Mouse (Mus musculus): Measurements from ENCODE around the gene Tmem11. TPM values are rescaled to one million over a fixed set of nuclear protein-coding genes. Genes with fewer than 3 reads are reported as not detected.
A peak's percentile ranks its signal among the peaks of the same experiment; 100 is the strongest.

The Tmem11 gene
- 10 to 100 TPM; 28.5 to 28.7 TPM for total RNA-seq (2021)

- DNase-seq (ENCODE audit: low spot score in 2 of 2) = peak; percentile 97 to 99
- intact Hi-C loops (cut with DNase I) = loop anchor here (1.0 to 5.0 kb wide), 5 partner anchors 34 to 181 kb away; partner anchors contain the start of genes Dhrs7b, Flii, Llgl1 and Smcr8
Observed at GRCm38 (mm10) chr11:60878675-60879294, at the start of gene Tmem11. Gene Tmem11, minus strand, starts transcription at chr11:60879272.

GRCm38 (mm10) chr11:60927264-60927663, 48.2 kb upstream of the Tmem11 start:
- intact Hi-C loops (cut with DNase I) = loop anchor here (1.0 to 2.0 kb wide), 2 partner anchors 116 to 164 kb away; no protein-coding TSS in a partner anchor
- DNase-seq (ENCODE audit: low spot score in 2 of 2) = peak; percentile 90 to 96

GRCm38 (mm10) chr11:60924981-60925380, 45.9 kb upstream of the Tmem11 start:
- no peak for DNase-seq (ENCODE audit: low spot score in 2 of 2)
- intact Hi-C loops (cut with DNase I) = no loop called here

GRCm38 (mm10) chr11:60924498-60924897, 45.4 kb upstream of the Tmem11 start:
- intact Hi-C loops (cut with DNase I) = no loop called here
- no peak for DNase-seq (ENCODE audit: low spot score in 2 of 2)

GRCm38 (mm10) chr11:60922964-60923363, 43.9 kb upstream of the Tmem11 start:
- DNase-seq (ENCODE audit: low spot score in 2 of 2) = no peak
- intact Hi-C loops (cut with DNase I) = no loop called here

- intact Hi-C loops (cut with DNase I) = no loop called here
- no peak for DNase-seq (ENCODE audit: low spot score in 2 of 2)
Observed at GRCm38 (mm10) chr11:60922195-60922594, 43.1 kb upstream of the Tmem11 start.

GRCm38 (mm10) chr11:60920021-60920420, 40.9 kb upstream of the Tmem11 start:
- DNase-seq (ENCODE audit: low spot score in 2 of 2) = no peak
- intact Hi-C loops (cut with DNase I) = no loop called here

GRCm38 (mm10) chr11:60915201-60915600, 36.1 kb upstream of the Tmem11 start:
- no peak for DNase-seq (ENCODE audit: low spot score in 2 of 2)
- intact Hi-C loops (cut with DNase I) = no loop called here

GRCm38 (mm10) chr11:60914491-60914890, 35.4 kb upstream of the Tmem11 start, which contains the start of gene Natd1:
Gene Natd1, minus strand, starts transcription at chr11:60914750.
- DNase-seq (ENCODE audit: low spot score in 2 of 2) = peak in 1 of 2 experiments; percentile 6
- intact Hi-C loops (cut with DNase I) = no loop called here

GRCm38 (mm10) chr11:60913301-60914196, 34.5 kb upstream of the Tmem11 start:
- intact Hi-C loops (cut with DNase I) = loop anchor here (2.0 kb wide), 1 partner anchor 35 kb away; the partner anchor contains the start of gene Tmem11
- peak; percentile 91 to 94 for DNase-seq (ENCODE audit: low spot score in 2 of 2)

- no peak for DNase-seq (ENCODE audit: low spot score in 2 of 2)
- intact Hi-C loops (cut with DNase I) = loop anchor here (2.0 kb wide), 1 partner anchor 34 kb away; the partner anchor contains the start of gene Tmem11
Observed at GRCm38 (mm10) chr11:60912525-60912973, 33.5 kb upstream of the Tmem11 start.

GRCm38 (mm10) chr11:60909626-60910025, 30.6 kb upstream of the Tmem11 start:
- DNase-seq (ENCODE audit: low spot score in 2 of 2) = no peak
- intact Hi-C loops (cut with DNase I) = no loop called here

- no peak for DNase-seq (ENCODE audit: low spot score in 2 of 2)
- intact Hi-C loops (cut with DNase I) = no loop called here
Observed at GRCm38 (mm10) chr11:60908073-60908472, 29.0 kb upstream of the Tmem11 start.

GRCm38 (mm10) chr11:60906449-60906848, 27.4 kb upstream of the Tmem11 start:
- no peak for DNase-seq (ENCODE audit: low spot score in 2 of 2)
- intact Hi-C loops (cut with DNase I) = no loop called here

GRCm38 (mm10) chr11:60905407-60906120, 26.5 kb upstream of the Tmem11 start:
- intact Hi-C loops (cut with DNase I) = no loop called here

GRCm38 (mm10) chr11:60903661-60904061, 24.6 kb upstream of the Tmem11 start:
- intact Hi-C loops (cut with DNase I) = no loop called here
- DNase-seq (ENCODE audit: low spot score in 2 of 2) = no peak

More at GRCm38 (mm10) chr11:60905407-60906120, 26.5 kb upstream of the Tmem11 start:
- no peak for DNase-seq (ENCODE audit: low spot score in 2 of 2)

GRCm38 (mm10) chr11:60902486-60902885, 23.4 kb upstream of the Tmem11 start:
- intact Hi-C loops (cut with DNase I) = no loop called here

GRCm38 (mm10) chr11:60902001-60902400, 22.9 kb upstream of the Tmem11 start:
- intact Hi-C loops (cut with DNase I) = no loop called here
- no peak for DNase-seq (ENCODE audit: low spot score in 2 of 2)

More at GRCm38 (mm10) chr11:60902486-60902885, 23.4 kb upstream of the Tmem11 start:
- no peak for DNase-seq (ENCODE audit: low spot score in 2 of 2)

- no peak for DNase-seq (ENCODE audit: low spot score in 2 of 2)
- intact Hi-C loops (cut with DNase I) = no loop called here
Observed at GRCm38 (mm10) chr11:60895915-60896314, 16.8 kb upstream of the Tmem11 start.

GRCm38 (mm10) chr11:60890744-60891143, 11.7 kb upstream of the Tmem11 start:
- intact Hi-C loops (cut with DNase I) = no loop called here
- no peak for DNase-seq (ENCODE audit: low spot score in 2 of 2)

Measured in left cerebral cortex, postnatal 25 days (tissue).